Mouse (Mus musculus): ENCODE measurements at regions not wholly inside any gene's neighbourhood (a gene's known extent, or its start where the extent isn't known, plus 50 kb on each side); places are given as distances from the start of the nearest gene placed in this dataset.

DNA sequence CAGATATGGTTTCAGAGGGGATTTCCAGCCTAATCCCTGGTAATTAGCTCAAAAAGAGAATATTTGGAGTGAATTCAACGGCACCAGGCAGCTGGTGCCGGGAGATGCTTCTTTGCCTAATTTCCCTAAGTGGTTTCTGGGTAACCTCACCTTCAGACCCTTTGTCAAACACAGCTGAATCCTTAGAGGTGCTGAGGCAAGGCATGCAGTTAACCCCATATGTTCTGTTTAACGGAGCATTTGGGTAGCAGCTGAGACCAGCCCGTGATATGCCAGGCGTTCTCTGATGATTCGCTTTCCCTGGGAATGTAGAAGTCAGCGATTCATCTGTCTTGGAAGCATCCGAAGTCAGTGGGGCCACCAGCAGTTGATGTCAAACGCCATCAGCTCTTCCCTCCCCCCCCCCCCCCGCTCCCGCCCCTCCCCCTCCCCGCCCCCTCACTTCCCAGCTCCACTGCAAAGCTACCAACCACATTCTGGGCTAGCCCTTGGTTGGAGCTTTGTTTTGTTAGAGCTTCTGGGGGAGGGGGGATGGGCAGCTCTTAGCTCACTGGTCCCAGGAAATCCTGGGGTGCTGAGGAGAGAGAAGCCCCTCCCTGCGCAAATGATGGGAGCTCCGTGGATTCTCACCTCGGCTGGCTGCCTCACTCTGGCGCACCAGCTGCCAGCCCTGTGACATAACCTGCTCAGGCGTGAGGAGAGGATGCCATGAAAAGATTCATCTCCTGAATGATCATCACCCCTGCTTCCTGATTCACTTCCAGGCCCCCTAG, 214.5 kb upstream of the Gm10131 start:
- TF ChIP-seq HCFC1 (IDR thresholded peaks at IDR 0.05; ENCODE audit: borderline replicate concordance, insufficient read depth, low read length) (no peak), ZC3H11A (IDR thresholded peaks at IDR 0.05; ENCODE audit: borderline replicate concordance, low read depth, low read length) (no peak), CHD2 (IDR thresholded peaks at IDR 0.05; ENCODE audit: low read depth, low read length) (no peak)
- Histone ChIP-seq H3K4me1 (ENCODE audit: control insufficient read depth in 2 of 2, insufficient read depth in 2 of 2, low read length in 2 of 2, poor library complexity in 1 of 2) (peaks cover 4 to 9% of the 10 kb centered on the region in 2 experiments; a peak in 2 of 4 replicates), H3K9me3 (ENCODE audit: control insufficient read depth, insufficient read depth, low read depth, low read length) (no peaks in the 10 kb centered on the region), H3K36me3 (ENCODE audit: control insufficient read depth, insufficient read depth, low read length, poor library complexity, severe bottlenecking) (no peaks in the 10 kb centered on the region), H3K4me3 (ENCODE audit: insufficient read depth in 1 of 2, low read depth in 1 of 2, low read length in 2 of 2, poor library complexity in 1 of 2, severe bottlenecking in 1 of 2) (peak overlapping the region in 1 of 2 experiments; percentile 24; a peak in 1 of 4 replicates), H3K27ac (ENCODE audit: insufficient read depth, low read depth, low read length, poor library complexity, severe bottlenecking) (no peak overlapping the region), H3K9ac (ENCODE audit: insufficient read depth, low read depth, low read length, poor library complexity, severe bottlenecking) (no peak overlapping the region)
- no peak for DNase-seq (ENCODE audit: low read depth, low spot score)
- in situ Hi-C loops (cut with MboI; ENCODE audit: low sequenced_read_pairs in 2 of 2, unreplicated experiment in 2 of 2), result no loop called here

DNA sequence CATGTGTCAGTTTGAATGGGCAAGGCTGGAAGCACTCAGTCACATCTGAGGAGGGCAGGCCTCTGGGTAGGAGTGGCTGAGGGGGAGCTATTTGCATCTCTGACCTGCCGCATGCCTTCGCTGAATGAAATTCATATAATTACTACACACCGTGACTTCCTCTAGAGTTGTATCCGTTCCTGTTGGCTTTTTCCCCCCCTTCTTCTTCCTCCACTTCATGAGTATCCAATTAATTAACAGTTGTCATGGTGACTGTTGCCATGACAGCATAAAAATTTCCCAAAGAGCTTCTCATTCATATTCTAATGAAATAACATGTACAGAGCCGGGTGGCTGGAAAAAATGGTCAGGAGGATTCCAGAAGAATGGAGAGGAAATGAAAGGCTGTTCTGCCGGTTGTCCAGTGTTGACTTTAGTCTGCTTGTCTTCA, 208.6 kb upstream of the Gm10131 start:
- Histone ChIP-seq H3K4me3 (ENCODE audit: insufficient read depth in 1 of 2, low read depth in 1 of 2, low read length in 2 of 2, poor library complexity in 1 of 2, severe bottlenecking in 1 of 2) (no peak overlapping the region), H3K4me1 (ENCODE audit: control insufficient read depth in 2 of 2, insufficient read depth in 2 of 2, low read length in 2 of 2, poor library complexity in 1 of 2) (no peaks in the 10 kb centered on the region), H3K36me3 (ENCODE audit: control insufficient read depth, insufficient read depth, low read length, poor library complexity, severe bottlenecking) (no peaks in the 10 kb centered on the region), H3K9me3 (ENCODE audit: control insufficient read depth, insufficient read depth, low read depth, low read length) (no peaks in the 10 kb centered on the region), H3K27ac (ENCODE audit: insufficient read depth, low read depth, low read length, poor library complexity, severe bottlenecking) (no peak overlapping the region), H3K9ac (ENCODE audit: insufficient read depth, low read depth, low read length, poor library complexity, severe bottlenecking) (no peak overlapping the region)
- no peak for DNase-seq (ENCODE audit: low read depth, low spot score)
- TF ChIP-seq HCFC1 (IDR thresholded peaks at IDR 0.05; ENCODE audit: borderline replicate concordance, insufficient read depth, low read length) (no peak), ZC3H11A (IDR thresholded peaks at IDR 0.05; ENCODE audit: borderline replicate concordance, low read depth, low read length) (no peak), MAFK (IDR thresholded peaks at IDR 0.05; ENCODE audit: insufficient read depth, low read depth, low read length) (no peak), CHD2 (IDR thresholded peaks at IDR 0.05; ENCODE audit: low read depth, low read length) (no peak), ZNF384 (IDR thresholded peaks at IDR 0.05; ENCODE audit: low read depth, low read length) (no peak)
- in situ Hi-C loops (cut with MboI; ENCODE audit: low sequenced_read_pairs in 2 of 2, unreplicated experiment in 2 of 2), result no loop called here

DNA sequence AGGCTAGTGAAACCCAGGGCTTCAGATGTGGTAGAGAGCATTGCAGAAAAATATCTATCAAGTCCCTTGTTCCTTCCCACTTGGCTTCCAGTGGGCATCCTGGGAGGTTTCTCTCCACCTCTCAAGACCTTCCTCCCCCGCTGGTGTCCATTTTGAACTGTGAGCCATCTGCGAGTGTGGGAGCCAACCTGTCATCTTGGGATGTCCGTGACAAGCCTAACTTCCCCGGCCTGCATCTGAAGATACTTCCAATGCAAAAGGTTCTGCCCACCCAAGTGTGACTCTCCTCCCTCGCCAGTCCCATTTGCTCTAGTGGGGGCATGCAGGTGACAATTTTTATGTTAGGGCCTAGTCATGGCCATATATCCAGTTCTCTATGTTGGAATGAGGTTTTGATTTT, 208.2 kb upstream of the Gm10131 start:
- in situ Hi-C loops (cut with MboI; ENCODE audit: low sequenced_read_pairs in 2 of 2, unreplicated experiment in 2 of 2), result no loop called here
- no peak overlapping the region for H3K27ac ChIP-seq (ENCODE audit: insufficient read depth, low read depth, low read length, poor library complexity, severe bottlenecking)
- TF ChIP-seq MAFK (IDR thresholded peaks at IDR 0.05; ENCODE audit: insufficient read depth, low read depth, low read length), result no peak
- TF ChIP-seq HCFC1 (IDR thresholded peaks at IDR 0.05; ENCODE audit: borderline replicate concordance, insufficient read depth, low read length), result no peak
- TF ChIP-seq CHD2 (IDR thresholded peaks at IDR 0.05; ENCODE audit: low read depth, low read length), result no peak
- TF ChIP-seq ZNF384 (IDR thresholded peaks at IDR 0.05; ENCODE audit: low read depth, low read length), result no peak
- TF ChIP-seq ZC3H11A (IDR thresholded peaks at IDR 0.05; ENCODE audit: borderline replicate concordance, low read depth, low read length), result no peak

GRCm38 (mm10) chr8:34315233-34315632, 203.7 kb upstream of the Gm10131 start:
- Histone ChIP-seq H3K4me3 (ENCODE audit: insufficient read depth in 1 of 2, low read depth in 1 of 2, low read length in 2 of 2, poor library complexity in 1 of 2, severe bottlenecking in 1 of 2) (no peak overlapping the region), H3K9me3 (ENCODE audit: control insufficient read depth, insufficient read depth, low read depth, low read length) (no peaks in the 10 kb centered on the region), H3K27ac (ENCODE audit: insufficient read depth, low read depth, low read length, poor library complexity, severe bottlenecking) (no peak overlapping the region), H3K4me1 (ENCODE audit: control insufficient read depth in 2 of 2, insufficient read depth in 2 of 2, low read length in 2 of 2, poor library complexity in 1 of 2) (no peaks in the 10 kb centered on the region), H3K36me3 (ENCODE audit: control insufficient read depth, insufficient read depth, low read length, poor library complexity, severe bottlenecking) (no peaks in the 10 kb centered on the region), H3K9ac (ENCODE audit: insufficient read depth, low read depth, low read length, poor library complexity, severe bottlenecking) (no peak overlapping the region)
- no peak for DNase-seq (ENCODE audit: low read depth, low spot score)
- in situ Hi-C loops (cut with MboI; ENCODE audit: low sequenced_read_pairs in 2 of 2, unreplicated experiment in 2 of 2), result no loop called here
- no peak for TF ChIP-seq ZNF384 (IDR thresholded peaks at IDR 0.05; ENCODE audit: low read depth, low read length)
- TF ChIP-seq MAFK (IDR thresholded peaks at IDR 0.05; ENCODE audit: insufficient read depth, low read depth, low read length), result no peak
- TF ChIP-seq CHD2 (IDR thresholded peaks at IDR 0.05; ENCODE audit: low read depth, low read length), result no peak
- no peak for TF ChIP-seq HCFC1 (IDR thresholded peaks at IDR 0.05; ENCODE audit: borderline replicate concordance, insufficient read depth, low read length)

More for the DNA sequence above, 208.2 kb upstream of the Gm10131 start:
- no peaks in the 10 kb centered on the region for H3K4me1 ChIP-seq (ENCODE audit: control insufficient read depth in 2 of 2, insufficient read depth in 2 of 2, low read length in 2 of 2, poor library complexity in 1 of 2)
- H3K9ac ChIP-seq (ENCODE audit: insufficient read depth, low read depth, low read length, poor library complexity, severe bottlenecking), result no peak overlapping the region
- H3K36me3 ChIP-seq (ENCODE audit: control insufficient read depth, insufficient read depth, low read length, poor library complexity, severe bottlenecking), result no peaks in the 10 kb centered on the region
- no peaks in the 10 kb centered on the region for H3K9me3 ChIP-seq (ENCODE audit: control insufficient read depth, insufficient read depth, low read depth, low read length)
- H3K4me3 ChIP-seq (ENCODE audit: insufficient read depth in 1 of 2, low read depth in 1 of 2, low read length in 2 of 2, poor library complexity in 1 of 2, severe bottlenecking in 1 of 2), result no peak overlapping the region
- DNase-seq (ENCODE audit: low read depth, low spot score), result no peak

All from ES-E14 (cell line).